Mouse (Mus musculus) liver, embryonic 14.5 days (tissue): ENCODE measurements around the gene Lce1c.

Experiments used
- CTCF ChIP-seq: IDR thresholded peaks from 2 replicates; pipeline ENCODE4 v1.5.1; 2016; ENCODE audit warnings: antibody characterized with exemption, low read depth, control low read depth
- EP300 ChIP-seq: IDR thresholded peaks from 2 replicates; pipeline ENCODE4 v1.6.1; 2016; ENCODE audit warnings: antibody characterized with exemption, low read depth

DNA sequence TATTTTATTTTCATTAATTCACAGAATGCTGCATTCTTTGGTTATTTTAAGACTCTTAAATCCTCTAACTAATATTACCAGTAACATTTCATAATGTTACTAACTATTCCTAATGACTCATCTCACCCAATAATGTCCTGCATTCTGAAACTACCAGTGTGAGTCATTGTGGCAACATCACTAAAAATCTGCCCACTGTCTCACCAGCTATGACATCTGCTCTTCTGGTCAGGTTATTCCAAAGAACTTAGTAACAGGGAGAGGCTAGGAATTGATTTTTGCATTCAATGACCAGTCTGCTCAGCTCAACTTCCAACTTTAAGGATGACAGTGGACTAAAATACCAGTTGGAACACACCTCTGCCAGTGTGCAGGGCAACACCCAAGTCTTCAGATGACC is 12.6 kb downstream of the Lce1c start:
- TF ChIP-seq CTCF, result no peak
- no peak for TF ChIP-seq EP300
